Mouse (Mus musculus) testis, adult 2 months (tissue): ENCODE measurements around the gene Sp7. TPM values are rescaled to one million over a fixed set of nuclear protein-coding genes. Genes with fewer than 3 reads are reported as not detected.

ENCODE experiments used
- H3K27ac ChIP-seq: fragments of 200-500 bp; 2 replicates; pipeline ENCODE4 v1.5.1; 2012; ENCODE audit warnings: low read depth, low read length; ENCODE audit not compliant: control insufficient read depth, insufficient read depth
- H3K27me3 ChIP-seq: fragments of 200-500 bp; 2 replicates; pipeline ENCODE4 v1.6.1; 2012; ENCODE audit warnings: mild to moderate bottlenecking, low read length, moderate library complexity; ENCODE audit not compliant: control insufficient read depth, insufficient read depth
- H3K36me3 ChIP-seq: fragments of 200-500 bp; 2 replicates; pipeline ENCODE4 v1.6.1; 2012; ENCODE audit warnings: mild to moderate bottlenecking, low read length; ENCODE audit not compliant: control insufficient read depth, insufficient read depth
- H3K4me1 ChIP-seq: fragments of 200-500 bp; 2 replicates; pipeline ENCODE4 v1.6.1; 2012; ENCODE audit warnings: low read length; ENCODE audit not compliant: control insufficient read depth, insufficient read depth
- H3K4me3 ChIP-seq: fragments of 200-500 bp; 2 replicates; pipeline ENCODE4 v1.5.1; 2012; ENCODE audit warnings: low read depth, mild to moderate bottlenecking, low read length, moderate library complexity, mixed read lengths; ENCODE audit not compliant: control insufficient read depth
- CTCF ChIP-seq: fragments of 200-500 bp; IDR thresholded peaks from 2 replicates; pipeline ENCODE4 v1.5.1; 2012; ENCODE audit warnings: low read depth, mild to moderate bottlenecking, inconsistent platforms, low read length, moderate library complexity; ENCODE audit not compliant: control insufficient read depth, insufficient read depth, insufficient replicate concordance
- POLR2A ChIP-seq: fragments of 200-500 bp; IDR thresholded peaks from 2 replicates; pipeline ENCODE4 v1.6.1; 2012; ENCODE audit warnings: low read depth, mild to moderate bottlenecking, inconsistent platforms, low read length, moderate library complexity; ENCODE audit not compliant: control insufficient read depth
- polyA plus RNA-seq: library from polyadenylated mRNA; depleted of rRNA; stranded (reverse); fragments of >200 nt; gene quantifications from 2 replicates; pipeline ENCODE4 v1.2.3, GENCODE M21; 2012; rRNA removed

The Sp7 gene
- 0.06 TPM in 1 of 2 replicates, not detected in the other for polyA plus RNA-seq

DNA sequence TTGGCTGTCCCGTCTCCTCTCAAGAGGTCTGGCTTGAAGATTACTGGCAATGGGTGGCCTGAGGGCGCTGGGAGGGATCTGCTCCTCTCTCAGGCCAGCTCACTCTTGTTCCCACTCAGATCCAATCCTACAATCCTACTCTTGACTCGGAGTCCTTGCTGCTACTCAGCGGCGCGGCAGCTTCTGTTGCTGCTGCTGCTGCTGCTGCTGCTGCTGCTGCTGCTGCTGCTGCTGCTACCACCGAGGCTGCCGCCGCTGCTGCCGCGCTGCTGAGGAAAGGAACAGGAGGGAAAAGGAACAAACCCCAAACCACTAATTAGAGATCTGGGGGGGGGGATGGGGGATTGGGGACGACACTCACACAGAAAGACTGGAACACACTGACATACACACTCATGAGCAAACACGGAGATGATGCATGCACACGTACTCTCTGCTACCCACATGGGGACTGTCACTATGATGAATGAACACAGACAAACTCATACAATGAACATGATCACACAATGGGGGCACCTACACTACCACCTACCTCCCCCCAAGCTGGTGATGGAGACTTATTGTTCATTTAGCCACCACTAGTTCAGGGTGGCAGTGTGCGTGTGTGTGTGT, at the start of gene Sp7:
Gene Sp7, minus strand, starts transcription at position 450 of the 612 bp plus-strand sequence.
- no peak within 1 kb of the TSS for H3K4me3 ChIP-seq
- TF ChIP-seq CTCF (no peak), POLR2A (no peak)
- peaks cover 2% of the 10 kb centered on the region; the same call in 1 of the 2 replicates for H3K4me1 ChIP-seq
- H3K36me3 ChIP-seq: no peaks in the 10 kb centered on the region
- H3K27ac ChIP-seq: no peak within 1 kb of the TSS
- H3K27me3 ChIP-seq: no peaks in the 10 kb centered on the region

DNA sequence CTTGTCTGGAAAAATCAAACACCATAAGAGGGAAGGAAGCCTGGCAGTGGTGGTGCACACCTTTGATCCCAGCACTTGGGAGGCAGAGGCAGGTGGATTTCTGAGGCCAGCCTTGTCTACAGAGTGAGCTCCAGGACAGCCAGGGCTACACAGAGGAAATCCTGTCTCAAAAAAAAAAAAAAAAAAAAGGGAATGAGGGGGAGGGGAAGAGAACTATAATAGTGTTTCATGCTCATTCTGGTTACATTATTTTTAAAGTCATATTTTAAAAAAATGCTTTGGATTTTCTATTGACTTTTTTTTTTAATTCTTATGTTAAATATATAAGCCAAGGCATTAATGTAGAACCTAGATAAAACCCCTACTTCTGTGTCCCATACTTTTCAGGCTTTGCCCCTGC, 46.7 kb upstream of the Sp7 start:
- peaks cover 1% of the 10 kb centered on the region; the same call in 1 of the 2 replicates for H3K36me3 ChIP-seq
- no peak for TF ChIP-seq POLR2A
- TF ChIP-seq CTCF: no peak
- no peak overlapping the region for H3K27ac ChIP-seq
- no peak overlapping the region for H3K4me3 ChIP-seq
- H3K27me3 ChIP-seq: no peaks in the 10 kb centered on the region
- H3K4me1 ChIP-seq: peaks cover 3% of the 10 kb centered on the region; the same call in 1 of the 2 replicates

DNA sequence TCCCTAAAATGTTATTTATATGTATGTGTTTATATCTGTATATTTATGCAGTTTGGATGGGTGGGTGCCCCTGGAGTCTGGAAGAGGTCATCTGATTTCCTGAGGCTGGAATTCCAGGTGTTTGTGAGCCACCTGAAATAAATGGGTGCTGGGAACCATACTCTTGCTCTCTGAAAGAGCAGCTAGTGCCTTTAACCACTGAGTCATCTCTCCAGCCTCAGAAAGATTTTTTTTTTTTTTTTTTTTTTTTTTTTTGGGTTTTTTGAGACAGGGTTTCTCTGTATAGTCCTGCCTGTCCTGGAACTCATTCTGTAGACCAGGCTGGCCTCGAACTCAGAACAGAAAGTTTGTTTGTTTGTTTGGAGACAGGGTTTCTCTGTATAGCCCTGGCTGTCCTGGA, 44.1 kb upstream of the Sp7 start:
- Histone ChIP-seq H3K36me3 (peaks cover 1% of the 10 kb centered on the region; the same call in 1 of the 2 replicates), H3K27me3 (no peaks in the 10 kb centered on the region), H3K4me3 (no peak overlapping the region), H3K4me1 (peaks cover 3% of the 10 kb centered on the region), H3K27ac (no peak overlapping the region)
- TF ChIP-seq CTCF: no peak
- no peak for TF ChIP-seq POLR2A

DNA sequence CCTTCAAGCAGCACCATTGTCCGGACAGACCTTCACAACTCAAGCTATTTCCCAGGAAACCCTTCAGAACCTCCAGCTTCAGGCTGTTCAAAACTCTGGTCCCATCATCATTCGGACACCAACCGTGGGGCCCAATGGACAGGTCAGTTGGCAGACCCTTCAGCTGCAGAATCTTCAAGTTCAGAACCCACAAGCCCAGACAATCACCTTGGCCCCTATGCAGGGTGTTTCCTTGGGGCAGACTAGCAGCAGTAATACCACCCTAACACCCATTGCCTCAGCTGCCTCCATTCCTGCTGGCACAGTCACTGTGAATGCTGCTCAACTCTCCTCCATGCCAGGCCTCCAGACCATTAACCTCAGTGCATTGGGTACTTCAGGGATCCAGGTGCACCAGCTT, 42.3 kb upstream of the Sp7 start:
- Histone ChIP-seq H3K4me3 (peak overlapping the region; percentile 19), H3K36me3 (peaks cover 1% of the 10 kb centered on the region; the same call in 1 of the 2 replicates), H3K27ac (no peak overlapping the region), H3K27me3 (no peaks in the 10 kb centered on the region), H3K4me1 (peaks cover 6% of the 10 kb centered on the region)
- no peak for TF ChIP-seq CTCF
- TF ChIP-seq POLR2A: no peak

DNA sequence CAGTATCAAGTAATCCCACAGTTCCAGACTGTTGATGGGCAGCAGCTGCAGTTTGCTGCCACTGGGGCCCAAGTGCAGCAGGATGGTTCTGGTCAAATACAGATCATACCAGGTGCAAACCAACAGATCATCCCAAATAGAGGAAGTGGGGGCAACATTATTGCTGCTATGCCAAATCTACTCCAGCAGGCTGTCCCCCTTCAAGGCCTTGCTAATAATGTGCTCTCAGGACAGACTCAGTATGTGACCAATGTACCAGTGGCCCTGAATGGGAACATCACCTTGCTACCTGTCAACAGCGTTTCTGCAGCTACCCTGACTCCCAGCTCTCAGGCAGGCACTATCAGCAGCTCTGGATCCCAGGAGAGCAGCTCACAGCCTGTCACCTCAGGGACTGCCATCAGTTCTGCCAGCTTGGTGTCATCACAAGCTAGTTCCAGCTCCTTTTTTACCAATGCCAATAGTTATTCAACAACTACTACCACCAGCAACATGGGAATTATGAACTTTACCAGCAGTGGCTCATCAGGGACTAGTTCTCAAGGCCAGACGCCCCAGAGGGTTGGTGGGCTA, 41.7 kb upstream of the Sp7 start:
- peaks cover 6% of the 10 kb centered on the region for H3K4me1 ChIP-seq
- TF ChIP-seq POLR2A (no peak), CTCF (no peak)
- no peak overlapping the region for H3K4me3 ChIP-seq
- H3K36me3 ChIP-seq: peaks cover 1% of the 10 kb centered on the region; the same call in 1 of the 2 replicates
- H3K27ac ChIP-seq: no peak overlapping the region
- H3K27me3 ChIP-seq: no peaks in the 10 kb centered on the region

GRCm38 (mm10) chr15:102407681-102408557, 40.9 kb upstream of the Sp7 start:
- Histone ChIP-seq H3K27ac (no peak overlapping the region), H3K36me3 (peaks cover 1% of the 10 kb centered on the region; the same call in 1 of the 2 replicates), H3K4me3 (no peak overlapping the region), H3K27me3 (no peaks in the 10 kb centered on the region), H3K4me1 (peaks cover 6% of the 10 kb centered on the region)
- TF ChIP-seq POLR2A (no peak), CTCF (no peak)

GRCm38 (mm10) chr15:102406912-102407580, 40.1 kb upstream of the Sp7 start:
- H3K27ac ChIP-seq: peak overlapping the region; percentile 63; the same call in 1 of the 2 replicates
- H3K4me3 ChIP-seq: peak overlapping the region; percentile 95
- H3K36me3 ChIP-seq: peaks cover 1% of the 10 kb centered on the region; the same call in 1 of the 2 replicates
- TF ChIP-seq CTCF (no peak), POLR2A (no peak)
- peaks cover 6% of the 10 kb centered on the region for H3K4me1 ChIP-seq
- no peaks in the 10 kb centered on the region for H3K27me3 ChIP-seq
